Mouse (Mus musculus) ES-Bruce4 (cell line): ENCODE measurements around the gene DXBay18. TPM values are rescaled to one million over a fixed set of nuclear protein-coding genes. Genes with fewer than 3 reads are reported as not detected.

ENCODE experiments used
- polyA plus RNA-seq: library from polyadenylated mRNA; stranded (reverse); fragments of >200 nt; gene quantifications from 2 replicates; pipeline ENCODE4 v1.2.4, GENCODE M21; 2011; ENCODE audit warnings: low read depth; ENCODE audit not compliant: missing spikeins, insufficient read depth, insufficient read length

The DXBay18 gene
- polyA plus RNA-seq, 1 experiment = 1.5 TPM

Other genes with a start within 250 kb of the DXBay18 start
- gene Cetn2, start 231.0 kb downstream of the DXBay18 start, polyA plus RNA-seq = 48.6 and 49.5 TPM in 2 replicates
- 44.2 and 45.5 TPM in 2 replicates for gene Nsdhl, start 230.9 kb downstream of the DXBay18 start, polyA plus RNA-seq
- gene Zfp185, start 162.1 kb downstream of the DXBay18 start, polyA plus RNA-seq = 18.8 and 20.2 TPM in 2 replicates
- gene Pnma5, start 112.3 kb downstream of the DXBay18 start, polyA plus RNA-seq = 1.4 and 2.3 TPM in 2 replicates
- gene Pnma3, start 84.7 kb downstream of the DXBay18 start, polyA plus RNA-seq = 0.29 TPM in 1 of 2 replicates, not detected in the other
- not detected in 2 replicates for gene Xlr4a, start 67.0 kb downstream of the DXBay18 start, polyA plus RNA-seq
- gene Xlr3a, start 52.4 kb downstream of the DXBay18 start, polyA plus RNA-seq = 1.6 TPM in 1 of 2 replicates, not detected in the other
- gene Gm14685, start 32.4 kb downstream of the DXBay18 start, polyA plus RNA-seq = not detected in 2 replicates
- gene Xlr5b, start 654 bp downstream of the DXBay18 start, polyA plus RNA-seq = not detected in 2 replicates
- not detected in 2 replicates for gene Spin2d, start 27.5 kb upstream of the DXBay18 start, polyA plus RNA-seq
- gene Xlr3b, start 42.8 kb upstream of the DXBay18 start, polyA plus RNA-seq = 0.21 TPM in 1 of 2 replicates, not detected in the other
- gene Xlr4b, start 64.9 kb upstream of the DXBay18 start, polyA plus RNA-seq = 0.79 TPM in 1 of 2 replicates, not detected in the other
- gene F8a, start 78.8 kb upstream of the DXBay18 start, polyA plus RNA-seq = 2.5 and 3.8 TPM in 2 replicates
- gene Xlr4c, start 93.7 kb upstream of the DXBay18 start, polyA plus RNA-seq = 0.75 TPM in 1 of 2 replicates, not detected in the other
- 0.69 TPM in 1 of 2 replicates, not detected in the other for gene Xlr3c, start 115.9 kb upstream of the DXBay18 start, polyA plus RNA-seq
- gene Xlr5a, start 143.5 kb upstream of the DXBay18 start, polyA plus RNA-seq = not detected in 2 replicates
- gene Xlr5c, start 143.5 kb upstream of the DXBay18 start, polyA plus RNA-seq = not detected in 2 replicates
- gene Gm45015, start 187.4 kb upstream of the DXBay18 start, polyA plus RNA-seq = not detected in 2 replicates
- 19.1 and 20.2 TPM in 2 replicates for gene Zfp275, start 193.2 kb upstream of the DXBay18 start, polyA plus RNA-seq
- 0.73 TPM in 1 of 2 replicates, not detected in the other for gene Gm18336, start 249.3 kb upstream of the DXBay18 start, polyA plus RNA-seq